Mouse (Mus musculus) kidney, embryonic 14.5 days (tissue): ENCODE results near the gene Apobr. TPM values are rescaled to one million over a fixed set of nuclear protein-coding genes. Genes with fewer than 3 reads are reported as not detected.

ENCODE experiments used
- ATAC-seq: fragments of 200-750 bp; cut with Nextera tagmentation; 2 replicates; pipeline ENCODE4 v1.8.0; 2017; ENCODE audit warnings: moderate number of reproducible peaks, mild to moderate bottlenecking, moderate TSS enrichment, moderate library complexity; ENCODE audit not compliant: low FRiP score, low TSS enrichment
- H3K27ac ChIP-seq: fragments of 300-500 bp; sonication (generic); 2 replicates; pipeline ENCODE4 v1.5.1; 2014; ENCODE audit warnings: low read depth, mild to moderate bottlenecking, low read length, moderate library complexity, mixed read lengths
- H3K27me3 ChIP-seq: fragments of 300-500 bp; sonication (generic); 2 replicates; pipeline ENCODE4 v1.6.1; 2014; ENCODE audit warnings: mild to moderate bottlenecking, low read length; ENCODE audit not compliant: control insufficient read depth, insufficient read depth
- H3K36me3 ChIP-seq: fragments of 300-500 bp; sonication (generic); 2 replicates; pipeline ENCODE4 v1.6.1; 2014; ENCODE audit warnings: low read length, mixed read lengths; ENCODE audit not compliant: control insufficient read depth, insufficient read depth
- H3K4me1 ChIP-seq: fragments of 300-500 bp; sonication (generic); 2 replicates; pipeline ENCODE4 v1.6.1; 2014; ENCODE audit warnings: low read length, mixed read lengths; ENCODE audit not compliant: control insufficient read depth, insufficient read depth
- H3K4me2 ChIP-seq: fragments of 300-500 bp; sonication (generic); replicated peaks from 2 replicates; pipeline ENCODE4 v1.6.1; 2014; ENCODE audit warnings: low read depth, mild to moderate bottlenecking, low read length
- H3K4me3 ChIP-seq: fragments of 300-500 bp; sonication (generic); 2 replicates; pipeline ENCODE4 v1.5.1; 2014; ENCODE audit warnings: mild to moderate bottlenecking, low read length
- H3K9ac ChIP-seq: fragments of 300-500 bp; sonication (generic); 2 replicates; pipeline ENCODE4 v1.6.1; 2014; ENCODE audit warnings: low read depth, mild to moderate bottlenecking, low read length, moderate library complexity
- H3K9me3 ChIP-seq: fragments of 300-500 bp; sonication (generic); 2 replicates; pipeline ENCODE4 v1.6.1; 2016; ENCODE audit warnings: low read length; ENCODE audit not compliant: control insufficient read depth
- WGBS: fragments of 180-500 bp; shearing (Covaris S2); extraction: QIAGEN DNeasy Blood & Tissue Kit; methylation state at CpG from one replicate; pipeline ENCODE4 v1.1.7; 2014; 5-methylcytosine and 5-hydroxymethylcytosine counted together
- polyA plus RNA-seq: library from polyadenylated mRNA; unstranded; fragments of >200 nt; fragmentation: Nextera tagmentation; extraction: Ambion mirVana; gene quantifications from 2 replicates; pipeline ENCODE4 v1.2.1, GENCODE M21; 2014

The Apobr gene
- polyA plus RNA-seq, result 0.38 and 0.39 TPM in 2 replicates

- Histone ChIP-seq H3K36me3 (no peaks in the 10 kb centered on the region), H3K27ac (no peak within 1 kb of the TSS), H3K27me3 (no peaks in the 10 kb centered on the region), H3K4me3 (peak within 1 kb of the TSS; percentile 55), H3K9me3 (no peaks in the 10 kb centered on the region), H3K9ac (0 out of 2 replicates have a peak within 1 kb of the TSS, but pooled peaks have one; percentile 57), H3K4me2 (peak within 1 kb of the TSS; percentile 55; the same call in 1 of the 2 replicates), H3K4me1 (no peaks in the 10 kb centered on the region; the same call in 1 of the 2 replicates)
- 76% methylated on average over 8 of the region's 8 CpGs for WGBS
- no peak for ATAC-seq
Measured at GRCm38 (mm10) chr7:126584506-126584977, at the start of gene Apobr. Apobr (plus strand) TSS chr7:126584942.

GRCm38 (mm10) chr7:126535766-126536165, 49.0 kb upstream of the Apobr start:
- Histone ChIP-seq H3K4me2 (peak overlapping the region; percentile 81), H3K4me3 (peak overlapping the region; percentile 49), H3K36me3 (no peaks in the 10 kb centered on the region), H3K9me3 (no peaks in the 10 kb centered on the region), H3K27me3 (peaks cover 9% of the 10 kb centered on the region; the same call in 1 of the 2 replicates), H3K27ac (no peak overlapping the region), H3K9ac (peak overlapping the region; percentile 53), H3K4me1 (no peaks in the 10 kb centered on the region)
- WGBS, result 1% methylated on average over 28 of the region's 28 CpGs
- peak; percentile 24; the same call in 1 of the 2 replicates for ATAC-seq

GRCm38 (mm10) chr7:126536466-126536865, 48.3 kb upstream of the Apobr start:
- H3K9ac ChIP-seq, result no peak overlapping the region

GRCm38 (mm10) chr7:126537820-126538585, 46.7 kb upstream of the Apobr start:
- no peak overlapping the region for H3K9ac ChIP-seq
- ATAC-seq, result no peak
- no peaks in the 10 kb centered on the region for H3K36me3 ChIP-seq
- no peak overlapping the region for H3K4me3 ChIP-seq
- WGBS, result 80% methylated on average over 5 of the region's 5 CpGs
- peaks cover 9% of the 10 kb centered on the region; the same call in 1 of the 2 replicates for H3K27me3 ChIP-seq
- no peak overlapping the region for H3K4me2 ChIP-seq
- H3K27ac ChIP-seq, result no peak overlapping the region
- no peaks in the 10 kb centered on the region for H3K4me1 ChIP-seq
- H3K9me3 ChIP-seq, result no peaks in the 10 kb centered on the region

More at GRCm38 (mm10) chr7:126536466-126536865, 48.3 kb upstream of the Apobr start:
- peak overlapping the region; percentile 49; the same call in 1 of the 2 replicates for H3K4me3 ChIP-seq
- 62% methylated on average over 9 of the region's 9 CpGs for WGBS
- peak overlapping the region; percentile 81 for H3K4me2 ChIP-seq
- ATAC-seq, result no peak
- H3K27me3 ChIP-seq, result peaks cover 9% of the 10 kb centered on the region; the same call in 1 of the 2 replicates
- H3K27ac ChIP-seq, result no peak overlapping the region
- H3K9me3 ChIP-seq, result no peaks in the 10 kb centered on the region
- H3K36me3 ChIP-seq, result no peaks in the 10 kb centered on the region
- no peaks in the 10 kb centered on the region for H3K4me1 ChIP-seq

GRCm38 (mm10) chr7:126541661-126542060, 43.1 kb upstream of the Apobr start:
- H3K9ac ChIP-seq, result no peak overlapping the region
- no peak for ATAC-seq
- 88% methylated on average over 1 of the region's 1 CpGs for WGBS

GRCm38 (mm10) chr7:126545631-126546030, 39.1 kb upstream of the Apobr start:
- no peak for ATAC-seq
- Histone ChIP-seq H3K9ac (no peak overlapping the region), H3K4me3 (no peak overlapping the region), H3K27me3 (no peaks in the 10 kb centered on the region), H3K9me3 (no peaks in the 10 kb centered on the region), H3K36me3 (peaks cover 66% of the 10 kb centered on the region), H3K4me1 (no peaks in the 10 kb centered on the region), H3K27ac (no peak overlapping the region), H3K4me2 (no peak overlapping the region)
- WGBS, result 98% methylated on average over 2 of the region's 2 CpGs

More at GRCm38 (mm10) chr7:126541661-126542060, 43.1 kb upstream of the Apobr start:
- Histone ChIP-seq H3K36me3 (peaks cover 27% of the 10 kb centered on the region), H3K9me3 (no peaks in the 10 kb centered on the region), H3K27ac (no peak overlapping the region), H3K4me3 (no peak overlapping the region), H3K4me2 (no peak overlapping the region), H3K27me3 (peaks cover 5% of the 10 kb centered on the region; the same call in 1 of the 2 replicates), H3K4me1 (no peaks in the 10 kb centered on the region)

- no peaks in the 10 kb centered on the region for H3K9me3 ChIP-seq
- H3K27ac ChIP-seq, result no peak overlapping the region
- ATAC-seq, result no peak
- WGBS, result 95% methylated on average over 1 of the region's 1 CpGs
- H3K4me2 ChIP-seq, result no peak overlapping the region
- no peaks in the 10 kb centered on the region for H3K27me3 ChIP-seq
- no peak overlapping the region for H3K4me3 ChIP-seq
- no peaks in the 10 kb centered on the region for H3K4me1 ChIP-seq
- peaks cover 98% of the 10 kb centered on the region for H3K36me3 ChIP-seq
- H3K9ac ChIP-seq, result no peak overlapping the region
Measured at GRCm38 (mm10) chr7:126554796-126555195, 29.9 kb upstream of the Apobr start.

GRCm38 (mm10) chr7:126556635-126557034, 28.1 kb upstream of the Apobr start:
- Histone ChIP-seq H3K9ac (no peak overlapping the region), H3K9me3 (no peaks in the 10 kb centered on the region), H3K27me3 (no peaks in the 10 kb centered on the region), H3K4me1 (no peaks in the 10 kb centered on the region), H3K4me2 (no peak overlapping the region), H3K27ac (no peak overlapping the region), H3K36me3 (peaks cover 94% of the 10 kb centered on the region), H3K4me3 (no peak overlapping the region)
- no peak for ATAC-seq
- WGBS, result 95% methylated on average over 5 of the region's 5 CpGs

- ATAC-seq, result peak; percentile 53
- H3K4me2 ChIP-seq, result peak overlapping the region; percentile 55
Measured at GRCm38 (mm10) chr7:126565693-126566092, 19.0 kb upstream of the Apobr start.

More at GRCm38 (mm10) chr7:126565693-126566092, 19.0 kb upstream of the Apobr start:
- WGBS, result 2% methylated on average over 28 of the region's 28 CpGs
- peaks cover 40% of the 10 kb centered on the region for H3K36me3 ChIP-seq
- peak overlapping the region; percentile 97 for H3K4me3 ChIP-seq
- H3K9me3 ChIP-seq, result no peaks in the 10 kb centered on the region
- peaks cover 9% of the 10 kb centered on the region for H3K4me1 ChIP-seq
- H3K27ac ChIP-seq, result peak overlapping the region; percentile 83
- H3K9ac ChIP-seq, result peak overlapping the region; percentile 86
- no peaks in the 10 kb centered on the region for H3K27me3 ChIP-seq
